19 mouse cellular contexts compared by ENCODE assay signal in the genomic region with DNA sequence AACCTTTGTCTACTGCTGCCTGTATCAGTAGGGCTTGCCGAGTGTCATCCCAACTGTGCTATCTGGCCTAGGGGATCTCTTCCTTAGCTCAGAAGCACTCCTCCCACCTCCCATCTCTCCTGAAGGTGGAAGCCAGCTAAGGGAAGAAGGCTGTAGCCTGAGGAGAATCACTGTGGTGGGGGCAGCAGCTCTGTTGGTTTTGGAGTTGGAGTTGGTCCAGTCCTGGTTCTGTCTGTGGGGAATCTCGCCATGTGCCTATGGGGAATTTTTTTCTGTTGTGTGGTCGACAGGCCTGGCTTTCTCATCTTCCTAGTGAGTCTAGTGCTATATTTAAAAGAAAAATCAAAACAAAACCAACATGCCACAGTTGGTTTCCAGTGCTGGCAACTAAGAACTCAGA.
"Had no signal": no experiment of that assay in that cellular context is flagged by ENCODE, and none has a peak within 500 bp of the region (broad histone marks: within the 10 kb centered on the region; RNA-seq: fewer than 3 reads in every experiment).

No protein-coding gene starts in this region.

- DNase-seq: kidney, postnatal 25 days; left cerebral cortex, postnatal 4 days; liver, postnatal 0 days; lung, embryonic 14.5 days; spleen, adult 18-20 months; thymus, adult 18-20 months; thymus, postnatal 36 days had no signal

- H3K4me2 ChIP-seq: limb, embryonic 12.5 days; limb, embryonic 15.5 days; liver, embryonic 11.5 days; lung, embryonic 14.5 days; midbrain, embryonic 12.5 days; midbrain, embryonic 15.5 days; neural tube, embryonic 12.5 days; neural tube, embryonic 15.5 days; stomach, embryonic 15.5 days had no signal

- H3K36me3 ChIP-seq: limb, embryonic 15.5 days; midbrain, embryonic 12.5 days; midbrain, embryonic 15.5 days; neural tube, embryonic 15.5 days; stomach, embryonic 15.5 days had no signal

- ATAC-seq: liver, postnatal 0 days; lung, postnatal 0 days; midbrain, embryonic 15.5 days had no signal

- H3K9ac ChIP-seq: limb, embryonic 12.5 days; limb, embryonic 15.5 days; liver, embryonic 14.5 days; liver, postnatal 0 days; lung, embryonic 14.5 days; midbrain, embryonic 12.5 days; midbrain, embryonic 15.5 days; neural tube, embryonic 12.5 days; neural tube, embryonic 15.5 days; stomach, embryonic 15.5 days had no signal

- H3K9me3 ChIP-seq: limb, embryonic 12.5 days; limb, embryonic 15.5 days; midbrain, embryonic 12.5 days; midbrain, embryonic 15.5 days; neural tube, embryonic 12.5 days; neural tube, embryonic 15.5 days; stomach, embryonic 15.5 days had no signal

- H3K27ac ChIP-seq: kidney, postnatal 0 days; limb, embryonic 12.5 days; limb, embryonic 15.5 days; liver, embryonic 14.5 days; macrophage; midbrain, embryonic 12.5 days; midbrain, embryonic 15.5 days; neural tube, embryonic 12.5 days; neural tube, embryonic 15.5 days; stomach, embryonic 15.5 days had no signal

- H3K27me3 ChIP-seq: limb, embryonic 12.5 days; limb, embryonic 15.5 days; midbrain, embryonic 12.5 days; midbrain, embryonic 15.5 days; neural tube, embryonic 12.5 days; neural tube, embryonic 15.5 days; stomach, embryonic 15.5 days had no signal

- H3K4me3 ChIP-seq: limb, embryonic 12.5 days; limb, embryonic 15.5 days; midbrain, embryonic 12.5 days; midbrain, embryonic 15.5 days; neural tube, embryonic 12.5 days; neural tube, embryonic 15.5 days; stomach, embryonic 15.5 days had no signal
